In genomic region chr5:96979296-96980007, GRCm38 (mm10) we compare ENCODE assay signal across 11 mouse cellular contexts. TPM values are rescaled to one million over a fixed set of nuclear protein-coding genes. Genes with fewer than 3 reads are reported as not detected.
DNase-seq lines count a peak whose midpoint lies in the region; ATAC-seq and TF ChIP-seq lines count a peak whose summit lies in the region.
"Had no signal": no experiment of that assay in that cellular context is flagged by ENCODE, and none has a peak within 500 bp of the region (broad histone marks: within the 10 kb centered on the region; RNA-seq: fewer than 3 reads in every experiment).

No protein-coding gene starts in this region.

- peaks cover 38% of the 10 kb centered on the region for H3K4me1 ChIP-seq in heart, embryonic 13.5 days
- H3K4me1 ChIP-seq in heart, adult 2 months (ENCODE audit: control insufficient read depth, insufficient read depth, low read length), result no peaks in the 10 kb centered on the region
- H3K4me1 ChIP-seq in lung, embryonic 16.5 days (replicated peaks; ENCODE audit: control insufficient read depth, insufficient read depth, low read length), result peaks cover 14% of the 10 kb centered on the region
- peaks cover 3% of the 10 kb centered on the region; the same call in 1 of the 2 replicates for H3K4me1 ChIP-seq in lung, postnatal 0 days (ENCODE audit: insufficient read depth, low read depth, low read length)
- H3K4me1 ChIP-seq in embryonic facial prominence, embryonic 15.5 days, result 0 out of 2 replicates have a peak, but pooled peaks cover 6% of the 10 kb centered on the region

- 27% methylated on average over 13 of the region's 13 CpGs for WGBS in heart, embryonic 13.5 days
- WGBS in heart, adult 2 months, result 38% methylated on average over 13 of the region's 13 CpGs
- 14% methylated on average over 13 of the region's 13 CpGs for WGBS in lung, embryonic 16.5 days
- WGBS in lung, postnatal 0 days, result 15% methylated on average over 13 of the region's 13 CpGs
- 41% methylated on average over 13 of the region's 13 CpGs for WGBS in embryonic facial prominence, embryonic 15.5 days

- H3K79me2 ChIP-seq in heart, adult 2 months (replicated peaks; ENCODE audit: control insufficient read depth, insufficient read depth, low read length), result no peaks in the 10 kb centered on the region
- no peaks in the 10 kb centered on the region for H3K79me2 ChIP-seq in myocyte (ENCODE audit: control insufficient read depth, insufficient read depth)

- TF ChIP-seq EP300 in heart, adult 2 months (IDR thresholded peaks at IDR 0.05; ENCODE audit: insufficient read depth, low read depth, low read length), result no peak
- no peak for TF ChIP-seq EP300 in lung, postnatal 0 days (IDR thresholded peaks at IDR 0.05)

- intact Hi-C loops in heart, adult 2 months (cut with DNase I), result no loop called here

- no peak overlapping the region for H3ac ChIP-seq in myocyte (ENCODE audit: control insufficient read depth, insufficient read length)

- H3K9me3 ChIP-seq in heart, embryonic 13.5 days, result no peaks in the 10 kb centered on the region
- H3K9me3 ChIP-seq in lung, embryonic 16.5 days (ENCODE audit: control insufficient read depth, low read length), result no peaks in the 10 kb centered on the region
- no peaks in the 10 kb centered on the region for H3K9me3 ChIP-seq in lung, postnatal 0 days (ENCODE audit: low read length)
- H3K9me3 ChIP-seq in embryonic facial prominence, embryonic 15.5 days (replicated peaks), result no peaks in the 10 kb centered on the region
- H3K9me3 ChIP-seq: embryonic facial prominence, embryonic 12.5 days; neural tube, embryonic 13.5 days had no signal

- no peak overlapping the region for H3K9ac ChIP-seq in heart, embryonic 13.5 days
- H3K9ac ChIP-seq in heart, adult 2 months (ENCODE audit: low read depth, low read length), result no peak overlapping the region
- no peak overlapping the region for H3K9ac ChIP-seq in lung, embryonic 16.5 days (ENCODE audit: low read length)
- H3K9ac ChIP-seq in lung, postnatal 0 days (replicated peaks; ENCODE audit: low read depth), result no peak overlapping the region
- no peak overlapping the region for H3K9ac ChIP-seq in embryonic facial prominence, embryonic 15.5 days
- H3K9ac ChIP-seq: embryonic facial prominence, embryonic 12.5 days; neural tube, embryonic 13.5 days had no signal

- no peak for TF ChIP-seq POLR2A in heart, adult 2 months (IDR thresholded peaks at IDR 0.05; ENCODE audit: insufficient read depth, low read depth, low read length)
- no peak for TF ChIP-seq POLR2A in myocyte (IDR thresholded peaks at IDR 0.05; ENCODE audit: insufficient read length, low read depth)

- H3K36me3 ChIP-seq in heart, embryonic 13.5 days, result no peaks in the 10 kb centered on the region
- H3K36me3 ChIP-seq in heart, adult 2 months (ENCODE audit: control insufficient read depth, insufficient read depth, low read length), result no peaks in the 10 kb centered on the region
- no peaks in the 10 kb centered on the region for H3K36me3 ChIP-seq in lung, embryonic 16.5 days (ENCODE audit: control insufficient read depth, insufficient read depth, low read length)
- H3K36me3 ChIP-seq in lung, postnatal 0 days (ENCODE audit: insufficient read depth, low read length), result no peaks in the 10 kb centered on the region
- H3K36me3 ChIP-seq in embryonic facial prominence, embryonic 15.5 days, result no peaks in the 10 kb centered on the region
- H3K36me3 ChIP-seq in myocyte (ENCODE audit: control insufficient read depth, insufficient read depth), result no peaks in the 10 kb centered on the region
- H3K36me3 ChIP-seq: embryonic facial prominence, embryonic 12.5 days; neural tube, embryonic 13.5 days had no signal

- H3K27me3 ChIP-seq in heart, embryonic 13.5 days (replicated peaks), result peaks cover 8% of the 10 kb centered on the region; the same call in 1 of the 2 replicates
- H3K27me3 ChIP-seq in heart, adult 2 months (ENCODE audit: control insufficient read depth, insufficient read depth, low read length), result peaks cover 2% of the 10 kb centered on the region; the same call in 1 of the 2 replicates
- no peaks in the 10 kb centered on the region for H3K27me3 ChIP-seq in lung, embryonic 16.5 days (ENCODE audit: control insufficient read depth, insufficient read depth, low read depth, low read length)
- H3K27me3 ChIP-seq in lung, postnatal 0 days (replicated peaks; ENCODE audit: insufficient read depth, low read length), result no peaks in the 10 kb centered on the region
- H3K27me3 ChIP-seq in embryonic facial prominence, embryonic 15.5 days, result no peaks in the 10 kb centered on the region
- no peaks in the 10 kb centered on the region for H3K27me3 ChIP-seq in myocyte (ENCODE audit: control insufficient read depth, insufficient read depth, insufficient read length)
- H3K27me3 ChIP-seq: embryonic facial prominence, embryonic 12.5 days; neural tube, embryonic 13.5 days had no signal

- no peak overlapping the region for H3K27ac ChIP-seq in heart, embryonic 13.5 days (replicated peaks)
- no peak overlapping the region; the same call in 1 of the 2 replicates for H3K27ac ChIP-seq in heart, adult 2 months
- 0 out of 2 replicates have a peak overlapping the region, but pooled peaks have one; percentile 13 for H3K27ac ChIP-seq in lung, embryonic 16.5 days (ENCODE audit: low read length)
- H3K27ac ChIP-seq in lung, postnatal 0 days (ENCODE audit: low read length), result no peak overlapping the region
- no peak overlapping the region for H3K27ac ChIP-seq in embryonic facial prominence, embryonic 15.5 days (replicated peaks)
- H3K27ac ChIP-seq: embryonic facial prominence, embryonic 12.5 days; neural tube, embryonic 13.5 days had no signal

- peak overlapping the region; percentile 7; the same call in 1 of the 2 replicates for H3K4me3 ChIP-seq in heart, embryonic 13.5 days
- H3K4me3 ChIP-seq in heart, adult 2 months, result no peak overlapping the region
- H3K4me3 ChIP-seq in lung, embryonic 16.5 days (ENCODE audit: low read length), result no peak overlapping the region; the same call in 1 of the 2 replicates
- no peak overlapping the region for H3K4me3 ChIP-seq in lung, postnatal 0 days (ENCODE audit: low read depth, low read length)
- H3K4me3 ChIP-seq in embryonic facial prominence, embryonic 15.5 days (replicated peaks), result no peak overlapping the region
- H3K4me3 ChIP-seq in myocyte, result no peak overlapping the region
- H3K4me3 ChIP-seq: embryonic facial prominence, embryonic 12.5 days; neural tube, embryonic 13.5 days had no signal

- no peak for ATAC-seq in heart, embryonic 13.5 days (ENCODE audit: extremely low read depth, insufficient number of reproducible peaks, low FRiP score, low TSS enrichment)
- ATAC-seq in lung, embryonic 16.5 days (ENCODE audit: low read depth), result peak; percentile 49; the same call in 1 of the 2 replicates
- ATAC-seq in lung, postnatal 0 days, result no peak
- peak; percentile 57; the same call in 1 of the 2 replicates for ATAC-seq in embryonic facial prominence, embryonic 15.5 days (ENCODE audit: insufficient number of reproducible peaks, low FRiP score, low TSS enrichment, low read depth)

- peak overlapping the region; percentile 48 for H3K4me2 ChIP-seq in heart, embryonic 13.5 days
- H3K4me2 ChIP-seq in lung, embryonic 16.5 days (ENCODE audit: low read depth, low read length), result peak overlapping the region; percentile 43
- H3K4me2 ChIP-seq in lung, postnatal 0 days (replicated peaks; ENCODE audit: low read depth, low read length), result no peak overlapping the region
- H3K4me2 ChIP-seq in embryonic facial prominence, embryonic 15.5 days (replicated peaks), result 0 out of 2 replicates have a peak overlapping the region, but pooled peaks have one; percentile 3
- H3K4me2 ChIP-seq in myocyte (ENCODE audit: low read depth), result peak overlapping the region; percentile 49
- H3K4me2 ChIP-seq: embryonic facial prominence, embryonic 12.5 days had no signal

- no peak for TF ChIP-seq CTCF in heart, adult 2 months (IDR thresholded peaks at IDR 0.05)
- no peak for TF ChIP-seq CTCF in lung, postnatal 0 days (IDR thresholded peaks at IDR 0.05)

- no peak for DNase-seq in heart, adult 2 months
- DNase-seq in lung, postnatal 0 days (ENCODE audit: low spot score), result no peak
- no peak for DNase-seq in layer of hippocampus, postnatal 25 days (ENCODE audit: extremely low spot score in 1 of 2, low spot score in 1 of 2)
- no peak for DNase-seq in cerebellum, postnatal 25 days
- DNase-seq: kidney, adult 11 months had no signal

TF ChIP-seq in myocyte, 11 proteins besides CTCF, POLR2A, EP300 and RAD21:
- TF ChIP-seq SRF (IDR thresholded peaks at IDR 0.05; ENCODE audit: control insufficient read depth, insufficient read length, low read depth) (no peak), CEBPB (IDR thresholded peaks at IDR 0.05; ENCODE audit: insufficient read depth, poor library complexity, severe bottlenecking) (no peak), USF1 (IDR thresholded peaks at IDR 0.05; ENCODE audit: low read depth) (no peak), MYOG (IDR thresholded peaks at IDR 0.05; ENCODE audit: control insufficient read depth in 1 of 3, insufficient read depth in 1 of 3, insufficient read length in 2 of 3, low read depth in 2 of 3) (no peak), REST (IDR thresholded peaks at IDR 0.05; ENCODE audit: insufficient read depth, insufficient read length) (no peak), E2F4 (IDR thresholded peaks at IDR 0.05; ENCODE audit: insufficient read depth) (no peak), MYOD1 (IDR thresholded peaks at IDR 0.05; ENCODE audit: control insufficient read depth in 1 of 3, insufficient read length in 2 of 3, low read depth in 2 of 3) (no peak), TCF3 (IDR thresholded peaks at IDR 0.05; ENCODE audit: insufficient read length, low read depth) (no peak), MAX (IDR thresholded peaks at IDR 0.05; ENCODE audit: low read depth) (no peak), POLR2AphosphoS2 (IDR thresholded peaks at IDR 0.05; ENCODE audit: insufficient read length, low read depth) (no peak), TCF12 (IDR thresholded peaks at IDR 0.05; ENCODE audit: insufficient read depth, poor library complexity, severe bottlenecking) (no peak)

RNA-seq across cellular contexts. Expression of gene Bmp2k, which starts 18.0 kb away (rescaled TPM):
- polyA plus RNA-seq in heart, embryonic 13.5 days (2015; fragmentation: Nextera tagmentation; extraction: Ambion mirVana), result 5.8 and 6.5 TPM in 2 replicates
- 1 to 10 TPM; 6.7 to 8.4 TPM for total RNA-seq in heart, adult 2 months (2021)
- polyA plus RNA-seq in heart, adult 2 months (2012; rRNA removed), result 2.9 and 3.6 TPM in 2 replicates
- 9.7 and 11.5 TPM in 2 replicates for polyA plus RNA-seq in lung, embryonic 16.5 days (2015; fragmentation: Nextera tagmentation; extraction: Ambion mirVana)
- 16.5 and 17.3 TPM in 2 replicates for polyA plus RNA-seq in lung, postnatal 0 days (2015; fragmentation: Nextera tagmentation; extraction: Ambion mirVana)
- 14.4 and 14.6 TPM in 2 replicates for polyA plus RNA-seq in embryonic facial prominence, embryonic 15.5 days (2015; fragmentation: Nextera tagmentation; extraction: Ambion mirVana)
- 5.2 TPM for polyA plus RNA-seq in myocyte (2012; fragmentation: generic; extraction: Trizol)
- 10 to 100 TPM; 13.1 TPM for total RNA-seq in layer of hippocampus, postnatal 25 days (2021)

Comparison
In these comparisons a context has a peak if more than half of its experiments do, and no peak if none do; other contexts are left out.
1. ATAC-seq: peak in lung, embryonic 16.5 days (single experiment) and embryonic facial prominence, embryonic 15.5 days (single experiment); none in heart, embryonic 13.5 days (single experiment) and lung, postnatal 0 days (single experiment).